Mouse (Mus musculus) liver, postnatal 0 days (tissue): ENCODE data around the gene Efnb3.

Source experiments
- CTCF ChIP-seq: sonication (generic); IDR thresholded peaks from 2 replicates; pipeline ENCODE4 v1.5.1; 2016; ENCODE audit warnings: antibody characterized with exemption, low read depth
- EP300 ChIP-seq: IDR thresholded peaks from 2 replicates; pipeline ENCODE4 v1.6.1; 2016; ENCODE audit warnings: antibody characterized with exemption, low read depth, mild to moderate bottlenecking

DNA sequence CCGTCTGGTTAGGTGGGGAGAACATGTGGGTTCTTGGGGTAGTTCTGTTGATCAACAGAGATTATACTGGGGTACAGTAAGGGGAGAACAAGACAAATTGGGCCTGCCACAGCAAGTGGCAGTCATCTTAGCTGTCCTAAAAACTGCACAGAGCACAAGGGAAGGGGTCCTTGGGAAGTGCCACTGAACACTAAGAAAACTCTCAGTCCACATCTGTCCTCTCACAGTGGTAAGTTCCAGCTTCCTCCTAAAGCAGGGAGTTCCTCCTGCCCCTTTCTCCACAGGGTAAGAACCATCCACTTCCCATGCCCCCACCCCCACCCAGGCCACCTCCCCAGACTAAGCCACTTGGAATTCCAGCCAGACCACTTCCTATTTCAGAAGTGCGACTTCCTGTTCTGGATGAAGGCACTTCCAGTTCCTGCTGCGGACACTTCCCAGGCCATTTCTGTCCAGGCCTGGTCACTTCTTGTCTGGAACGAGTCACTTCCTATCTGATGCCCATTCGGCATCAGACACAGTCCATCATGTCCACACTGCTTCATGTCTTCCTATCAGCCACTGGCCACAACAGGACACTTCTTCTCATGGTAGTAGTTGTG, 5.4 kb downstream of the Efnb3 start:
- no peak for TF ChIP-seq CTCF
- TF ChIP-seq EP300, result no peak
